Mouse (Mus musculus): ENCODE measurements around the gene Nlk. TPM values are rescaled to one million over a fixed set of nuclear protein-coding genes. Genes with fewer than 3 reads are reported as not detected.

The Nlk gene
- total and polyA plus RNA-seq, 2 experiments from 2014 or later, result 13.0 to 19.3 TPM

DNA sequence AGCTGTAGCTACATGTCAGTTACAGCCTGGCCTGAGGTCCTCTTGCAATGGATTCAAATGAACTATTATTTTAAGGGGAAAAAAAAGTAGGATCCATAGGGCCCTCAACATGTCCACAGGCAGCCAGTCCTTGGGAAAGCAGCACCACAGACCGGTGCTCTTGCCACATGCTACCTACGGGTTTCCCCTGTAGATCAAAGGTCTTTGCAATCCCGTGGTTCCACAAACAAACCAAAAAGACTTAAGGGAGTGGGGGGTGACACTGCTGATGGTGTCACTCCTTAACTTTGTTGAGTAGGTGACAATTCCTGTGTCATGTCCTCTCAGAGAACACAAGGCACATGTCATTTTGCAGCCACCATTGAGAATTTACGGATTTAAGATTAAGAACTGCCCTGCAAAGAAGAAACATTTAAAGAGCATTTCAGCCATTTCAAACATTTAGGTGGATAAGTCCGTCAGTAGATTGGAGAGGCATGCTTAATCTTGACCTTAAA is 147.6 kb downstream of the Nlk start:
- H3K9ac ChIP-seq (replicated peaks; ENCODE audit: low read depth, low read length), result peak overlapping the region; percentile 68
- TF ChIP-seq CTCF (IDR thresholded peaks at IDR 0.05; ENCODE audit: low read depth) (no peak), EP300 (IDR thresholded peaks at IDR 0.05; ENCODE audit: low read depth) (no peak)

GRCm38 (mm10) chr11:78547718-78548460 is 149.3 kb downstream of the Nlk start:
- Histone ChIP-seq H3K4me1 (ENCODE audit: control insufficient read depth, insufficient read depth) (peaks cover 8% of the 10 kb centered on the region), H3K4me3 (ENCODE audit: low read depth, low read length) (no peak overlapping the region), H3K4me2 (ENCODE audit: low read depth, low read length) (no peak overlapping the region), H3K36me3 (replicated peaks; ENCODE audit: control insufficient read depth, insufficient read depth, low read length) (peaks cover 13% of the 10 kb centered on the region), H3K27me3 (ENCODE audit: control insufficient read depth, insufficient read depth, low read length) (no peaks in the 10 kb centered on the region), H3K9me3 (replicated peaks; ENCODE audit: control insufficient read depth, low read length) (no peaks in the 10 kb centered on the region), H3K9ac (replicated peaks; ENCODE audit: low read depth, low read length) (no peak overlapping the region), H3K27ac (ENCODE audit: low read depth) (no peak overlapping the region)
- ATAC-seq (ENCODE audit: insufficient read depth, low read depth), result no peak
- WGBS, result 75% methylated on average over 2 of the region's 2 CpGs
- no peak for DNase-seq (ENCODE audit: low spot score)
- TF ChIP-seq EP300 (IDR thresholded peaks at IDR 0.05; ENCODE audit: low read depth) (no peak), CTCF (IDR thresholded peaks at IDR 0.05; ENCODE audit: low read depth) (no peak)

More for the DNA sequence above, 147.6 kb downstream of the Nlk start:
- ATAC-seq (ENCODE audit: insufficient read depth, low read depth) (no peak), DNase-seq (ENCODE audit: low spot score) (no peak)
- 11% methylated on average over 5 of the region's 5 CpGs for WGBS
- H3K4me1 ChIP-seq (ENCODE audit: control insufficient read depth, insufficient read depth), result peaks cover 8% of the 10 kb centered on the region
- H3K4me3 ChIP-seq (ENCODE audit: low read depth, low read length), result peak overlapping the region; percentile 87
- no peaks in the 10 kb centered on the region for H3K27me3 ChIP-seq (ENCODE audit: control insufficient read depth, insufficient read depth, low read length)
- 0 out of 2 replicates have a peak overlapping the region, but pooled peaks have one; percentile 61 for H3K27ac ChIP-seq (ENCODE audit: low read depth)
- H3K4me2 ChIP-seq (ENCODE audit: low read depth, low read length), result peak overlapping the region; percentile 98
- H3K9me3 ChIP-seq (replicated peaks; ENCODE audit: control insufficient read depth, low read length), result peaks cover 5% of the 10 kb centered on the region; the same call in 1 of the 2 replicates
- peaks cover 8% of the 10 kb centered on the region; the same call in 1 of the 2 replicates for H3K36me3 ChIP-seq (replicated peaks; ENCODE audit: control insufficient read depth, insufficient read depth, low read length)

DNA sequence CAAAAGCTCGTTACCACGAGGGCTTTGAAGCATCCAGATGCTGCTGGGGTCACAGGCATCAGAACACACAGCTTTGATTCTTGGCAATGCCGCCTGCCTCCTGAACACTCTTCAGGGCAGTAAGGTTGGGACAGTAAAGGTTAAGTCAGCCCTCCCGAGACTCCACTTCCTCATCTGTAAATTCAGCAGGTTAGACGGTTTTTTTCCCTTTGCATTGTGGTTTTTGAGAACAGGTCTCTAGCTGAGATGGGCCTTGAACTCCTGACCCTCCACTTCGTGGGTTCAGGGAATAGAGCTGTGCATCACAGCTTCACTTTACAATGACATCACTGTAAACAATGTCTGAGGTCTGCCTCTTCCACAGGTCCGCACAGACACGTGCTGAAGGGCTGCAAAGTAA is 152.0 kb downstream of the Nlk start:
- Histone ChIP-seq H3K9ac (replicated peaks; ENCODE audit: low read depth, low read length) (no peak overlapping the region), H3K4me3 (ENCODE audit: low read depth, low read length) (no peak overlapping the region), H3K36me3 (replicated peaks; ENCODE audit: control insufficient read depth, insufficient read depth, low read length) (peaks cover 33% of the 10 kb centered on the region), H3K27ac (ENCODE audit: low read depth) (no peak overlapping the region), H3K4me2 (ENCODE audit: low read depth, low read length) (no peak overlapping the region), H3K9me3 (replicated peaks; ENCODE audit: control insufficient read depth, low read length) (no peaks in the 10 kb centered on the region), H3K27me3 (ENCODE audit: control insufficient read depth, insufficient read depth, low read length) (no peaks in the 10 kb centered on the region), H3K4me1 (ENCODE audit: control insufficient read depth, insufficient read depth) (peaks cover 8% of the 10 kb centered on the region)
- ATAC-seq (ENCODE audit: insufficient read depth, low read depth) (no peak), DNase-seq (ENCODE audit: low spot score) (no peak)
- TF ChIP-seq EP300 (IDR thresholded peaks at IDR 0.05; ENCODE audit: low read depth) (no peak), CTCF (IDR thresholded peaks at IDR 0.05; ENCODE audit: low read depth) (no peak)
- WGBS, result 62% methylated on average over 8 of the region's 8 CpGs

DNA sequence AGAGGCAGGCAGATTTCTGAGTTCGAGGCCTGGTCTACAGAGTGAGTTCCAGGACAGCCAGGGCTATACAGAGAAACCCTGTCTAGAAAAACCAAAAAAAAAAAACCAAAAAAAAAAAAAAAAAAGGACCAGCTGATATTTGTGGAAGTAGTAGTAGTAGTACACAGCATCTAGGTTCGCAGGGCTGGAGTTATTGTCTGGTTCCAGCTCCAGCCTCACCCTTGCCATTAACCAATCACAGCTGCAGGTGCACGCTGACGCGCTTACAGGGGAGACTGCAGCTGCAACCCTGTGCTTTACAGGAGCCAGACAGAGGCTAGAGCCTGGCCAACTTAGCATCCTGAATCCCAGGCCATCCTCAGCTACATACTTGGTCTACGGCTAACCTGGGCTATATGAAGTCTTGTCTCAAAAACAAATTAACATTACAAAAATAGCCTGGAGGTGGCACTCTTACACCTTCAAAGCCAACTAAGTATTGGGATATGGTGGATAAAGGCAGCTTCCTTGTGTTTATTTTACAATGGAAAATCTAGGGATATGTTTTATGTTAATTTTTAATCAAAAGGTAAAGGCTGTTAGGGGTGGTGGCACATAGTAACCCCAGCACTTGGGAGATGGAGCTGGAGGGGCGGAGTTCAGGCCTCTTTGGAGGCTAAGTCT is 152.6 kb downstream of the Nlk start:
- ATAC-seq (ENCODE audit: insufficient read depth, low read depth) (no peak), DNase-seq (ENCODE audit: low spot score) (no peak)
- no peaks in the 10 kb centered on the region for H3K9me3 ChIP-seq (replicated peaks; ENCODE audit: control insufficient read depth, low read length)
- H3K4me1 ChIP-seq (ENCODE audit: control insufficient read depth, insufficient read depth), result peaks cover 2% of the 10 kb centered on the region; the same call in 1 of the 2 replicates
- no peak overlapping the region for H3K27ac ChIP-seq (ENCODE audit: low read depth)
- TF ChIP-seq CTCF (IDR thresholded peaks at IDR 0.05; ENCODE audit: low read depth), result peak; percentile 26
- TF ChIP-seq EP300 (IDR thresholded peaks at IDR 0.05; ENCODE audit: low read depth), result no peak
- H3K9ac ChIP-seq (replicated peaks; ENCODE audit: low read depth, low read length), result no peak overlapping the region
- no peaks in the 10 kb centered on the region for H3K27me3 ChIP-seq (ENCODE audit: control insufficient read depth, insufficient read depth, low read length)
- 89% methylated on average over 7 of the region's 7 CpGs for WGBS
- no peak overlapping the region for H3K4me2 ChIP-seq (ENCODE audit: low read depth, low read length)
- H3K36me3 ChIP-seq (replicated peaks; ENCODE audit: control insufficient read depth, insufficient read depth, low read length), result peaks cover 39% of the 10 kb centered on the region
- no peak overlapping the region for H3K4me3 ChIP-seq (ENCODE audit: low read depth, low read length)

DNA sequence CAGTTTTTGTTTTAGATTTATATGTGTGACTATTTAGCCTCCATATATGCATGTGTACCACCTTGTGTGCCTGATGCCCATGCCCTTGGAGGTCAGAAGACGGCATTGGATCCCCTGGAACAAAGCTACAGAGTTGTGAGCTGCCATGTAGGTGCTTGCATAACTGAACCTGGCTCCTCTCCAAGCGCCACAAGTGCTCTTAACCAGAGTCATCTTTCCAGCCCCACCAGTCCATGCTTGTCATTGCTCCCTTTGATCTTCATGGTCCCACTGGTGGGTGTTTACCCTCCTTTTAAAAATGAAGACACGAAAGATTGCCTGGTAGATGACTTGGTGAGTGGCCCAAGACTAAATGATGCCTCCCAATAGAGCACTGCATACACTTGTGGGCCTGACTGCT is 156.8 kb downstream of the Nlk start:
- TF ChIP-seq CTCF (IDR thresholded peaks at IDR 0.05; ENCODE audit: low read depth), result no peak
- H3K27me3 ChIP-seq (ENCODE audit: control insufficient read depth, insufficient read depth, low read length), result no peaks in the 10 kb centered on the region
- 79% methylated on average over 3 of the region's 3 CpGs for WGBS
- H3K9ac ChIP-seq (replicated peaks; ENCODE audit: low read depth, low read length), result no peak overlapping the region
- no peak overlapping the region for H3K4me2 ChIP-seq (ENCODE audit: low read depth, low read length)
- H3K9me3 ChIP-seq (replicated peaks; ENCODE audit: control insufficient read depth, low read length), result no peaks in the 10 kb centered on the region
- H3K4me3 ChIP-seq (ENCODE audit: low read depth, low read length), result no peak overlapping the region
- H3K36me3 ChIP-seq (replicated peaks; ENCODE audit: control insufficient read depth, insufficient read depth, low read length), result peaks cover 52% of the 10 kb centered on the region
- no peak for ATAC-seq (ENCODE audit: insufficient read depth, low read depth)
- H3K27ac ChIP-seq (ENCODE audit: low read depth), result no peak overlapping the region
- H3K4me1 ChIP-seq (ENCODE audit: control insufficient read depth, insufficient read depth), result peaks cover 15% of the 10 kb centered on the region; the same call in 1 of the 2 replicates
- no peak for DNase-seq (ENCODE audit: low spot score)

Measured in heart, postnatal 0 days (tissue).